Mouse (Mus musculus) 3T3-L1 (cell line): Measurements from ENCODE around the gene Snx4.

Source experiments
- DNase-seq: peaks from one replicate; pipeline ENCODE4 v3.0.0-alpha.2; 2015; ENCODE audit warnings: low read depth, low spot score

The Snx4 gene

GRCm38 (mm10) chr16:33267616-33268253 lies 16.5 kb downstream of the Snx4 start:
- no peak for DNase-seq

- no peak for DNase-seq
Measured at GRCm38 (mm10) chr16:33271824-33272223, 20.6 kb downstream of the Snx4 start.

- no peak for DNase-seq
Measured at GRCm38 (mm10) chr16:33283079-33283478, 31.8 kb downstream of the Snx4 start.

- no peak for DNase-seq
Measured at GRCm38 (mm10) chr16:33288536-33288935, 37.3 kb downstream of the Snx4 start.

- no peak for DNase-seq
Measured at GRCm38 (mm10) chr16:33289981-33290380, 38.7 kb downstream of the Snx4 start.

- no peak for DNase-seq
Measured at GRCm38 (mm10) chr16:33292241-33292640, 41.0 kb downstream of the Snx4 start.

- no peak for DNase-seq
Measured at GRCm38 (mm10) chr16:33294681-33295080, 43.4 kb downstream of the Snx4 start.

- DNase-seq, result no peak
Measured at GRCm38 (mm10) chr16:33295321-33295720, 44.1 kb downstream of the Snx4 start.

GRCm38 (mm10) chr16:33297493-33297892 lies 46.3 kb downstream of the Snx4 start:
- no peak for DNase-seq

GRCm38 (mm10) chr16:33306633-33307070 lies 55.4 kb downstream of the Snx4 start:
- peak; percentile 90 for DNase-seq

- no peak for DNase-seq
Measured at GRCm38 (mm10) chr16:33307761-33308160, 56.5 kb downstream of the Snx4 start.

GRCm38 (mm10) chr16:33309066-33309465 lies 57.8 kb downstream of the Snx4 start:
- DNase-seq, result no peak

- no peak for DNase-seq
Measured at GRCm38 (mm10) chr16:33315611-33316010, 64.4 kb downstream of the Snx4 start.

GRCm38 (mm10) chr16:33317646-33318045 lies 66.4 kb downstream of the Snx4 start:
- no peak for DNase-seq

GRCm38 (mm10) chr16:33318059-33318458 lies 66.8 kb downstream of the Snx4 start:
- DNase-seq, result no peak

- no peak for DNase-seq
Measured at GRCm38 (mm10) chr16:33325704-33326455, 74.6 kb downstream of the Snx4 start.

- no peak for DNase-seq
Measured at GRCm38 (mm10) chr16:33326589-33326988, 75.3 kb downstream of the Snx4 start.

GRCm38 (mm10) chr16:33327101-33327500 lies 75.9 kb downstream of the Snx4 start:
- DNase-seq, result no peak

GRCm38 (mm10) chr16:33333015-33333414 lies 81.8 kb downstream of the Snx4 start:
- no peak for DNase-seq

GRCm38 (mm10) chr16:33337177-33337576 lies 85.9 kb downstream of the Snx4 start:
- DNase-seq, result peak; percentile 94

- DNase-seq, result no peak
Measured at GRCm38 (mm10) chr16:33337681-33338080, 86.4 kb downstream of the Snx4 start.

GRCm38 (mm10) chr16:33338492-33338891 lies 87.2 kb downstream of the Snx4 start:
- DNase-seq, result no peak

GRCm38 (mm10) chr16:33339476-33339875 lies 88.2 kb downstream of the Snx4 start:
- no peak for DNase-seq
